Mouse (Mus musculus) liver, embryonic 13.5 days (tissue): ENCODE measurements around the gene Cactin. TPM values are rescaled to one million over a fixed set of nuclear protein-coding genes. Genes with fewer than 3 reads are reported as not detected.

Experiments used
- ATAC-seq: fragments of 200-750 bp; cut with Nextera tagmentation; 2 replicates; pipeline ENCODE4 v1.8.0; 2017; ENCODE audit warnings: low read depth, mild to moderate bottlenecking, moderate number of reproducible peaks, moderate library complexity
- DNase-seq: peaks from one replicate; pipeline ENCODE4 v3.0.0; 2022
- H3K27ac ChIP-seq: fragments of 300-500 bp; sonication (generic); 2 replicates; pipeline ENCODE4 v1.5.1; 2015; ENCODE audit warnings: moderate library complexity, mild to moderate bottlenecking, inconsistent platforms
- H3K27me3 ChIP-seq: fragments of 300-500 bp; sonication (generic); 2 replicates; pipeline ENCODE4 v1.6.1; 2015; ENCODE audit warnings: mild to moderate bottlenecking, inconsistent platforms
- H3K36me3 ChIP-seq: fragments of 300-500 bp; sonication (generic); 2 replicates; pipeline ENCODE4 v1.6.1; 2015; ENCODE audit warnings: mild to moderate bottlenecking, inconsistent platforms
- H3K4me1 ChIP-seq: fragments of 300-500 bp; sonication (generic); replicated peaks from 2 replicates; pipeline ENCODE4 v1.6.1; 2015; ENCODE audit warnings: inconsistent platforms
- H3K4me2 ChIP-seq: fragments of 300-500 bp; sonication (generic); 2 replicates; pipeline ENCODE4 v1.6.1; 2015; ENCODE audit warnings: inconsistent platforms, mild to moderate bottlenecking, moderate library complexity
- H3K4me3 ChIP-seq: fragments of 300-500 bp; sonication (generic); replicated peaks from 2 replicates; pipeline ENCODE4 v1.5.1; 2015; ENCODE audit warnings: mild to moderate bottlenecking, inconsistent platforms
- H3K9ac ChIP-seq: fragments of 300-500 bp; sonication (generic); 2 replicates; pipeline ENCODE4 v1.6.1; 2015; ENCODE audit warnings: mild to moderate bottlenecking, inconsistent platforms
- H3K9me3 ChIP-seq: fragments of 300-500 bp; sonication (generic); replicated peaks from 2 replicates; pipeline ENCODE4 v1.6.1; 2016; ENCODE audit warnings: inconsistent platforms
- WGBS: fragments of 180-500 bp; shearing (Covaris S2); methylation state at CpG from one replicate; pipeline ENCODE4 v1.1.7; 2015; ENCODE audit not compliant: insufficient replicate concordance; 5-methylcytosine and 5-hydroxymethylcytosine counted together
- polyA plus RNA-seq: library from polyadenylated mRNA; unstranded; fragments of >200 nt; fragmentation: Nextera tagmentation; extraction: Ambion mirVana; gene quantifications from 2 replicates; pipeline ENCODE4 v1.2.1, GENCODE M21; 2015

The Cactin gene
- polyA plus RNA-seq, 1 experiment from 2014 or later: 29.5 TPM

- peaks cover 100% of the 10 kb centered on the region for H3K4me1 ChIP-seq
- H3K36me3 ChIP-seq: no peaks in the 10 kb centered on the region
- no peak for ATAC-seq
- no peak overlapping the region for H3K4me3 ChIP-seq
- H3K4me2 ChIP-seq: peak overlapping the region; percentile 3; the same call in 1 of the 2 replicates
- 68% methylated on average over 17 of the region's 17 CpGs for WGBS
- no peaks in the 10 kb centered on the region for H3K9me3 ChIP-seq
- no peak overlapping the region for H3K9ac ChIP-seq
- no peaks in the 10 kb centered on the region for H3K27me3 ChIP-seq
- DNase-seq: no peak
- H3K27ac ChIP-seq: peak overlapping the region; percentile 87
Observed at GRCm38 (mm10) chr10:81298369-81299100, 22.4 kb upstream of the Cactin start.

- Histone ChIP-seq H3K9me3 (no peaks in the 10 kb centered on the region), H3K36me3 (no peaks in the 10 kb centered on the region), H3K4me2 (peak overlapping the region; percentile 23), H3K27ac (peak overlapping the region; percentile 87), H3K9ac (peak overlapping the region; percentile 30), H3K4me1 (peaks cover 100% of the 10 kb centered on the region), H3K4me3 (no peak overlapping the region), H3K27me3 (no peaks in the 10 kb centered on the region)
- ATAC-seq (0 out of 2 replicates have a peak, but pooled peaks have one; percentile 3), DNase-seq (no peak)
- 65% methylated on average over 14 of the region's 14 CpGs for WGBS
Observed at GRCm38 (mm10) chr10:81299585-81300351, 21.1 kb upstream of the Cactin start.

- no peaks in the 10 kb centered on the region for H3K27me3 ChIP-seq
- H3K36me3 ChIP-seq: peaks cover 5% of the 10 kb centered on the region; the same call in 1 of the 2 replicates
- no peak overlapping the region for H3K4me3 ChIP-seq
- H3K9ac ChIP-seq: peak overlapping the region; percentile 30; the same call in 1 of the 2 replicates
- H3K4me1 ChIP-seq: peaks cover 99% of the 10 kb centered on the region
- WGBS: 74% methylated on average over 9 of the region's 9 CpGs
- no peaks in the 10 kb centered on the region for H3K9me3 ChIP-seq
- peak overlapping the region; percentile 23 for H3K4me2 ChIP-seq
- ATAC-seq: peak; percentile 30
- no peak for DNase-seq
- H3K27ac ChIP-seq: peak overlapping the region; percentile 87
Observed at GRCm38 (mm10) chr10:81300352-81300907, 20.5 kb upstream of the Cactin start.

GRCm38 (mm10) chr10:81301321-81301720 lies 19.6 kb upstream of the Cactin start:
- 0 out of 2 replicates have a peak overlapping the region, but pooled peaks have one; percentile 37 for H3K27ac ChIP-seq
- H3K9ac ChIP-seq: no peak overlapping the region
- no peaks in the 10 kb centered on the region for H3K9me3 ChIP-seq
- peaks cover 90% of the 10 kb centered on the region for H3K4me1 ChIP-seq
- 64% methylated on average over 9 of the region's 9 CpGs for WGBS
- H3K27me3 ChIP-seq: no peaks in the 10 kb centered on the region
- DNase-seq (no peak), ATAC-seq (no peak)
- no peak overlapping the region for H3K4me2 ChIP-seq
- H3K36me3 ChIP-seq: peaks cover 14% of the 10 kb centered on the region
- no peak overlapping the region for H3K4me3 ChIP-seq

- Histone ChIP-seq H3K36me3 (peaks cover 24% of the 10 kb centered on the region), H3K27me3 (no peaks in the 10 kb centered on the region), H3K27ac (peak overlapping the region; percentile 71), H3K9me3 (no peaks in the 10 kb centered on the region), H3K4me1 (peaks cover 81% of the 10 kb centered on the region), H3K9ac (peak overlapping the region; percentile 56), H3K4me2 (peak overlapping the region; percentile 58), H3K4me3 (peak overlapping the region; percentile 32)
- 65% methylated on average over 4 of the region's 4 CpGs for WGBS
- ATAC-seq (no peak), DNase-seq (no peak)
Observed at GRCm38 (mm10) chr10:81302288-81302687, 18.6 kb upstream of the Cactin start.

GRCm38 (mm10) chr10:81302781-81303218 lies 18.1 kb upstream of the Cactin start:
- no peaks in the 10 kb centered on the region for H3K9me3 ChIP-seq
- H3K4me3 ChIP-seq: peak overlapping the region; percentile 32
- peak; percentile 43 for ATAC-seq
- H3K4me2 ChIP-seq: peak overlapping the region; percentile 58
- peaks cover 29% of the 10 kb centered on the region for H3K36me3 ChIP-seq
- H3K9ac ChIP-seq: peak overlapping the region; percentile 56
- no peak for DNase-seq
- WGBS: 17% methylated on average over 14 of the region's 14 CpGs
- peaks cover 76% of the 10 kb centered on the region for H3K4me1 ChIP-seq
- peak overlapping the region; percentile 71 for H3K27ac ChIP-seq
- H3K27me3 ChIP-seq: no peaks in the 10 kb centered on the region

- DNase-seq: no peak
- Histone ChIP-seq H3K4me3 (peak overlapping the region; percentile 32), H3K9me3 (no peaks in the 10 kb centered on the region), H3K9ac (peak overlapping the region; percentile 56), H3K27ac (peak overlapping the region; percentile 71), H3K4me2 (peak overlapping the region; percentile 58), H3K27me3 (no peaks in the 10 kb centered on the region), H3K36me3 (peaks cover 34% of the 10 kb centered on the region), H3K4me1 (peaks cover 71% of the 10 kb centered on the region)
- 41% methylated on average over 10 of the region's 10 CpGs for WGBS
- peak; percentile 7; the same call in 1 of the 2 replicates for ATAC-seq
Observed at GRCm38 (mm10) chr10:81303258-81303657, 17.6 kb upstream of the Cactin start.

GRCm38 (mm10) chr10:81303761-81304160 lies 17.1 kb upstream of the Cactin start:
- H3K9ac ChIP-seq: peak overlapping the region; percentile 56
- peaks cover 66% of the 10 kb centered on the region for H3K4me1 ChIP-seq
- H3K27me3 ChIP-seq: no peaks in the 10 kb centered on the region
- no peaks in the 10 kb centered on the region for H3K9me3 ChIP-seq
- peak overlapping the region; percentile 58 for H3K4me2 ChIP-seq
- 37% methylated on average over 7 of the region's 7 CpGs for WGBS
- H3K27ac ChIP-seq: peak overlapping the region; percentile 71; the same call in 1 of the 2 replicates
- peaks cover 38% of the 10 kb centered on the region for H3K36me3 ChIP-seq
- ATAC-seq (no peak), DNase-seq (no peak)
- no peak overlapping the region for H3K4me3 ChIP-seq

- no peaks in the 10 kb centered on the region for H3K27me3 ChIP-seq
- peak overlapping the region; percentile 27; the same call in 1 of the 2 replicates for H3K27ac ChIP-seq
- no peaks in the 10 kb centered on the region for H3K9me3 ChIP-seq
- H3K9ac ChIP-seq: peak overlapping the region; percentile 22; the same call in 1 of the 2 replicates
- no peak overlapping the region; the same call in 1 of the 2 replicates for H3K4me2 ChIP-seq
- H3K4me3 ChIP-seq: no peak overlapping the region
- H3K4me1 ChIP-seq: peaks cover 56% of the 10 kb centered on the region
- ATAC-seq: peak; percentile 34
- peaks cover 47% of the 10 kb centered on the region for H3K36me3 ChIP-seq
- DNase-seq: peak; percentile 60
- WGBS: 25% methylated on average over 8 of the region's 9 CpGs
Observed at GRCm38 (mm10) chr10:81304597-81305238, 16.2 kb upstream of the Cactin start.

GRCm38 (mm10) chr10:81305663-81306062 lies 15.2 kb upstream of the Cactin start:
- 85% methylated on average over 14 of the region's 14 CpGs for WGBS
- ATAC-seq: no peak

More at GRCm38 (mm10) chr10:81305663-81306062, 15.2 kb upstream of the Cactin start:
- Histone ChIP-seq H3K27ac (no peak overlapping the region), H3K27me3 (no peaks in the 10 kb centered on the region), H3K9ac (no peak overlapping the region), H3K9me3 (no peaks in the 10 kb centered on the region), H3K4me1 (peaks cover 47% of the 10 kb centered on the region), H3K4me2 (no peak overlapping the region), H3K36me3 (peaks cover 57% of the 10 kb centered on the region), H3K4me3 (no peak overlapping the region)
- no peak for DNase-seq
